Comparison of ENCODE assay signal across 23 mouse cellular contexts in genomic region chr12:32998766-32999165, GRCm38 (mm10). TPM values are rescaled to one million over a fixed set of nuclear protein-coding genes. Genes with fewer than 3 reads are reported as not detected.
DNase-seq lines count a peak whose midpoint lies in the region; ATAC-seq and TF ChIP-seq lines count a peak whose summit lies in the region.
"Had no signal": no experiment of that assay in that cellular context is flagged by ENCODE, and none has a peak within 500 bp of the region (broad histone marks: within the 10 kb centered on the region; RNA-seq: fewer than 3 reads in every experiment).

No protein-coding gene starts in this region.

- H3K4me3 ChIP-seq in kidney, postnatal 0 days (replicated peaks; ENCODE audit: low read depth, low read length): no peak overlapping the region
- no peak overlapping the region for H3K4me3 ChIP-seq in MEL (ENCODE audit: control insufficient read depth in 1 of 2, insufficient read depth in 1 of 2, low read depth in 2 of 2, low read length in 2 of 2)
- no peak overlapping the region for H3K4me3 ChIP-seq in lung, postnatal 0 days (ENCODE audit: low read depth, low read length)
- H3K4me3 ChIP-seq: embryonic facial prominence, embryonic 12.5 days; forebrain, embryonic 13.5 days; gastrocnemius, adult 2 months; heart, embryonic 12.5 days; kidney, embryonic 15.5 days had no signal

- H3K79me2 ChIP-seq in MEL (ENCODE audit: control insufficient read depth, insufficient read depth, low read length, poor library complexity): no peaks in the 10 kb centered on the region

- H3K27ac ChIP-seq in kidney, postnatal 0 days: no peak overlapping the region
- no peak overlapping the region for H3K27ac ChIP-seq in MEL (ENCODE audit: control insufficient read depth, low read depth, low read length)
- H3K27ac ChIP-seq in lung, postnatal 0 days (ENCODE audit: low read length): no peak overlapping the region
- H3K27ac ChIP-seq: embryonic facial prominence, embryonic 12.5 days; forebrain, embryonic 13.5 days; hindbrain, postnatal 0 days; kidney, embryonic 15.5 days; liver, embryonic 14.5 days; macrophage had no signal

- no peak overlapping the region for H3K9ac ChIP-seq in kidney, postnatal 0 days (ENCODE audit: low read depth, low read length)
- H3K9ac ChIP-seq in MEL (ENCODE audit: control insufficient read depth, low read depth, low read length, poor library complexity, severe bottlenecking): no peak overlapping the region
- H3K9ac ChIP-seq in lung, postnatal 0 days (replicated peaks; ENCODE audit: low read depth): no peak overlapping the region
- H3K9ac ChIP-seq: embryonic facial prominence, embryonic 12.5 days; forebrain, embryonic 13.5 days; heart, embryonic 12.5 days; kidney, embryonic 15.5 days; liver, embryonic 14.5 days; lung, embryonic 14.5 days had no signal

- H3K4me2 ChIP-seq in kidney, postnatal 0 days (ENCODE audit: low read length): no peak overlapping the region
- no peak overlapping the region for H3K4me2 ChIP-seq in lung, postnatal 0 days (replicated peaks; ENCODE audit: low read depth, low read length)
- H3K4me2 ChIP-seq: embryonic facial prominence, embryonic 12.5 days; forebrain, embryonic 13.5 days; heart, embryonic 12.5 days; kidney, embryonic 15.5 days; lung, embryonic 14.5 days had no signal

- H3K36me3 ChIP-seq in kidney, postnatal 0 days (ENCODE audit: insufficient read depth, low read length): no peaks in the 10 kb centered on the region
- H3K36me3 ChIP-seq in MEL (ENCODE audit: control insufficient read depth in 1 of 2, insufficient read depth in 2 of 2, low read length in 2 of 2): no peaks in the 10 kb centered on the region
- H3K36me3 ChIP-seq in lung, postnatal 0 days (ENCODE audit: insufficient read depth, low read length): no peaks in the 10 kb centered on the region
- H3K36me3 ChIP-seq: embryonic facial prominence, embryonic 12.5 days; heart, embryonic 12.5 days; kidney, embryonic 15.5 days had no signal

- no peak for TF ChIP-seq RAD21 in MEL (IDR thresholded peaks at IDR 0.05; ENCODE audit: low read depth, low read length)

- TF ChIP-seq EP300 in MEL (IDR thresholded peaks at IDR 0.05; ENCODE audit: low read depth in 1 of 2, low read length in 2 of 2): no peak
- no peak for TF ChIP-seq EP300 in lung, postnatal 0 days (IDR thresholded peaks at IDR 0.05)

- no peak for ATAC-seq in kidney, postnatal 0 days (replicated peaks; ENCODE audit: low FRiP score, low read depth)
- ATAC-seq in lung, postnatal 0 days: no peak
- ATAC-seq: forebrain, embryonic 13.5 days; hindbrain, postnatal 0 days had no signal

- no peak for TF ChIP-seq CTCF in kidney, postnatal 0 days (IDR thresholded peaks at IDR 0.05; ENCODE audit: low read depth)
- TF ChIP-seq CTCF in MEL (IDR thresholded peaks at IDR 0.05 in 2 of 3, conservative IDR thresholded peaks at IDR 0.05 in 1 of 3; ENCODE audit: control insufficient read depth in 1 of 3, insufficient read depth in 1 of 3, low read depth in 2 of 3, low read length in 3 of 3, poor library complexity in 1 of 3, severe bottlenecking in 1 of 3): no peak
- no peak for TF ChIP-seq CTCF in lung, postnatal 0 days (IDR thresholded peaks at IDR 0.05)

- no peaks in the 10 kb centered on the region for H3K27me3 ChIP-seq in kidney, postnatal 0 days (ENCODE audit: insufficient read depth, low read length)
- H3K27me3 ChIP-seq in MEL (ENCODE audit: control insufficient read depth in 1 of 2, insufficient read depth in 2 of 2, low read length in 2 of 2): peaks cover 1 to 3% of the 10 kb centered on the region in 2 experiments; a peak in 3 of 4 replicates
- H3K27me3 ChIP-seq in lung, postnatal 0 days (replicated peaks; ENCODE audit: insufficient read depth, low read length): no peaks in the 10 kb centered on the region
- H3K27me3 ChIP-seq: embryonic facial prominence, embryonic 12.5 days; forebrain, embryonic 13.5 days; heart, embryonic 12.5 days; kidney, embryonic 15.5 days had no signal

- no peaks in the 10 kb centered on the region for H3K9me3 ChIP-seq in kidney, postnatal 0 days (replicated peaks; ENCODE audit: low read length)
- H3K9me3 ChIP-seq in MEL (replicated peaks; ENCODE audit: insufficient read depth, low read length): no peaks in the 10 kb centered on the region
- no peaks in the 10 kb centered on the region for H3K9me3 ChIP-seq in lung, postnatal 0 days (ENCODE audit: low read length)
- H3K9me3 ChIP-seq: embryonic facial prominence, embryonic 12.5 days; forebrain, embryonic 13.5 days; heart, embryonic 12.5 days; kidney, embryonic 15.5 days had no signal

- WGBS in kidney, postnatal 0 days: 61% methylated on average over 5 of the region's 5 CpGs
- 52% methylated on average over 5 of the region's 5 CpGs for WGBS in lung, postnatal 0 days

- no peak for TF ChIP-seq POLR2A in MEL (IDR thresholded peaks at IDR 0.05; ENCODE audit: control insufficient read depth in 1 of 2, insufficient read depth in 1 of 2, low read depth in 1 of 2, low read length in 2 of 2, poor library complexity in 1 of 2)

- peak; percentile 31 for DNase-seq in kidney, postnatal 0 days (ENCODE audit: low spot score)
- no peak for DNase-seq in kidney, postnatal 4 days
- DNase-seq in A20 (ENCODE audit: low read depth, low spot score) (peak; percentile 81), MEL (ENCODE audit: low read depth, low spot score) (peak; percentile 11)
- DNase-seq in naive thymus-derived CD4-positive, alpha-beta T cell, adult 2 months (ENCODE audit: low read depth): peak; percentile 43
- DNase-seq in lung, postnatal 0 days (ENCODE audit: low spot score): no peak
- no peak for DNase-seq in ovary, postnatal 10 days (ENCODE audit: low spot score)
- DNase-seq: adrenal gland, postnatal 36 days; B cell, adult 2 months; cerebellum, adult 18-20 months; cerebellum, postnatal 14 days; gastrocnemius, adult 2 months; heart, postnatal 10 days; kidney, adult 11 months; layer of hippocampus, adult 9-11 months; lung, embryonic 14.5 days had no signal

- H3K4me1 ChIP-seq in kidney, postnatal 0 days (replicated peaks; ENCODE audit: insufficient read depth, low read length): no peaks in the 10 kb centered on the region
- H3K4me1 ChIP-seq in MEL (ENCODE audit: control insufficient read depth in 1 of 2, insufficient read depth in 2 of 2, low read length in 2 of 2): no peaks in the 10 kb centered on the region
- 0 out of 2 replicates have a peak, but pooled peaks cover 6% of the 10 kb centered on the region for H3K4me1 ChIP-seq in lung, postnatal 0 days (ENCODE audit: insufficient read depth, low read depth, low read length)
- H3K4me1 ChIP-seq: kidney, embryonic 15.5 days had no signal

TF ChIP-seq in MEL, 35 proteins besides CTCF, POLR2A, EP300 and RAD21:
- no peak for TF ChIP-seq MAX (IDR thresholded peaks at IDR 0.05; ENCODE audit: low read length)
- TF ChIP-seq GATA1 (IDR thresholded peaks at IDR 0.05; ENCODE audit: low read depth, low read length): no peak
- TF ChIP-seq TCF12 (IDR thresholded peaks at IDR 0.05; ENCODE audit: low read depth, low read length): no peak
- no peak for TF ChIP-seq ZC3H11A (IDR thresholded peaks at IDR 0.05; ENCODE audit: low read depth, low read length)
- TF ChIP-seq KAT2A (conservative IDR thresholded peaks at IDR 0.05; ENCODE audit: low read depth, low read length): no peak

RNA-seq across cellular contexts. Expression of gene Sypl, which starts 45.1 kb away (rescaled TPM):
- polyA plus RNA-seq in kidney, postnatal 0 days (2015; fragmentation: Nextera tagmentation; extraction: Ambion mirVana): 174 and 179 TPM in 2 replicates
- total RNA-seq in MEL (2012; rRNA removed): 13.3 and 19.2 TPM in 2 replicates
- 100 to 1,000 TPM in 1 of 2 experiments, 10 to 100 TPM in 1; 52.8 to 110 TPM for polyA plus RNA-seq in MEL (2012; ENCODE audit: insufficient read depth in 1 of 2, insufficient read length in 2 of 2, low read depth in 1 of 2, low replicate concordance in 2 of 2, missing spikeins in 1 of 2)
- 237 and 251 TPM in 2 replicates for polyA plus RNA-seq in lung, postnatal 0 days (2015; fragmentation: Nextera tagmentation; extraction: Ambion mirVana)

Comparison
In these comparisons a context has a peak if more than half of its experiments do, and no peak if none do; other contexts are left out.
1. DNase-seq: peak in kidney, postnatal 0 days (single experiment), A20 (single experiment), MEL (single experiment) and naive thymus-derived CD4-positive, alpha-beta T cell, adult 2 months (single experiment); none in kidney, postnatal 4 days (0 of 2), lung, postnatal 0 days (single experiment) and ovary, postnatal 10 days (single experiment).